Mouse (Mus musculus) limb, embryonic 11.5 days (tissue): ENCODE results near the gene Peli2. TPM values are rescaled to one million over a fixed set of nuclear protein-coding genes. Genes with fewer than 3 reads are reported as not detected.

ENCODE experiments used
- ATAC-seq: fragments of 200-750 bp; cut with Nextera tagmentation; 2 replicates; pipeline ENCODE4 v1.8.0; 2017; ENCODE audit warnings: low read depth; ENCODE audit not compliant: insufficient number of reproducible peaks, low FRiP score, low TSS enrichment
- DNase-seq: peaks from one replicate; pipeline ENCODE4 v3.0.0-alpha.2; 2015; ENCODE audit warnings: low spot score
- H3K27ac ChIP-seq: fragments of 300-500 bp; sonication (generic); replicated peaks from 2 replicates; pipeline ENCODE4 v1.5.1; 2014; ENCODE audit warnings: low read depth, mild to moderate bottlenecking, low read length
- H3K27me3 ChIP-seq: fragments of 300-500 bp; sonication (generic); 2 replicates; pipeline ENCODE4 v1.6.1; 2014; ENCODE audit warnings: mild to moderate bottlenecking, low read length, mixed read lengths; ENCODE audit not compliant: control insufficient read depth, insufficient read depth
- H3K36me3 ChIP-seq: fragments of 300-500 bp; sonication (generic); 2 replicates; pipeline ENCODE4 v1.6.1; 2014; ENCODE audit warnings: mild to moderate bottlenecking, low read length, moderate library complexity, mixed read lengths; ENCODE audit not compliant: control insufficient read depth, insufficient read depth
- H3K4me1 ChIP-seq: fragments of 300-500 bp; sonication (generic); 2 replicates; pipeline ENCODE4 v1.6.1; 2014; ENCODE audit warnings: low read length, mixed read lengths; ENCODE audit not compliant: control insufficient read depth, insufficient read depth
- H3K4me2 ChIP-seq: fragments of 300-500 bp; sonication (generic); 2 replicates; pipeline ENCODE4 v1.6.1; 2014; ENCODE audit warnings: low read depth, mild to moderate bottlenecking, moderate library complexity; ENCODE audit not compliant: severe bottlenecking
- H3K4me3 ChIP-seq: fragments of 300-500 bp; sonication (generic); 2 replicates; pipeline ENCODE4 v1.5.1; 2014; ENCODE audit warnings: low read depth, low read length
- H3K9ac ChIP-seq: fragments of 300-500 bp; sonication (generic); 2 replicates; pipeline ENCODE4 v1.6.1; 2014; ENCODE audit warnings: mild to moderate bottlenecking, low read length
- H3K9me3 ChIP-seq: fragments of 300-500 bp; sonication (generic); 2 replicates; pipeline ENCODE4 v1.6.1; 2016; ENCODE audit warnings: low read length; ENCODE audit not compliant: control insufficient read depth
- WGBS: fragments of 180-500 bp; shearing (Covaris S2); extraction: QIAGEN DNeasy Blood & Tissue Kit; methylation state at CpG from one replicate; pipeline ENCODE4 v1.1.7; 2014; 5-methylcytosine and 5-hydroxymethylcytosine counted together
- polyA plus RNA-seq: library from polyadenylated mRNA; unstranded; fragments of >200 nt; fragmentation: Nextera tagmentation; extraction: Ambion mirVana; gene quantifications from 2 replicates; pipeline ENCODE4 v1.2.1, GENCODE M21; 2014

Peli2 gene
- polyA plus RNA-seq, 1 experiment from 2014 or later: 8.9 TPM

DNA sequence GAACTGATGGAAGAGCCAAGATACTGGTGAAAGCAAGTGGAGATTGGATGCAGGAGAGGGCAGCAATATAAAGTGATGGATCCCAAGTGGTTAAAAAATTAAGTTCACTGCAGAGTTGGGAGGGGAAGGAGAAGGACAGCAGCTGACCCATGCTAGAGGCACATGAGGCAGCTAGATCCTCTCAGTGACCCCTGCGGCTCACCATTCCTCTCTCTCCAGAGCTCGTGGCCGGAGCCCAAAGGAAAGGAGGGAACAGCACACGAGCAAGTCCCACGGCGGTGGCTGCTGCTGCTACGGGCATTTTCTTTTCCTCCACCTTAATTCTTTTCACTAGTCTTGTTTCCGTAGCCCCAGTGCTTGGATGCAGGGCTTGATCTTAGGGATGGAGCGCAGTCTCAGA lies 89.5 kb downstream of the Peli2 start:
- Histone ChIP-seq H3K4me1 (peaks cover 2% of the 10 kb centered on the region; the same call in 1 of the 2 replicates), H3K27ac (no peak overlapping the region), H3K4me3 (no peak overlapping the region), H3K4me2 (no peak overlapping the region), H3K9me3 (no peaks in the 10 kb centered on the region), H3K36me3 (no peaks in the 10 kb centered on the region), H3K27me3 (no peaks in the 10 kb centered on the region), H3K9ac (no peak overlapping the region)
- no peak for DNase-seq
- 92% methylated on average over 9 of the region's 9 CpGs for WGBS
- ATAC-seq: no peak

DNA sequence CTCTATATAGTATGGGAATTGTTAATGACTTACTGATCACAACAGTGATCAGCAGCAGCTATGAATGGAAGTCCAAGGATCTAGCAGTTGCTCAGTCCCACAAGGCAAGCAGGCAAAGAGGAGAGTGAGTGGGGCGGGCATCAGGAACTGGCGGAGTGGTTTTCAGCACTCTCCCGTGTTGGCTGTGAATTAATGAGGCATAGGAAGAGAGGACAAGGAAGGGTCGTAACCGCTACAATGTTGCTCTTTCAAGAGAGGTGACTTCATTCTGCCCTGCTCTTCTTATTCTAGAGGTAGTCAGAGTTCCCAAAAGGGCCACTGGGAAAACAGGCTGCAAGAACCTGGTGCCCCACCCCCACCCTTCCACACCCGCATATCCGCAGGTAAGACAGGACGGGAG lies 90.9 kb downstream of the Peli2 start:
- 78% methylated on average over 8 of the region's 8 CpGs for WGBS

GRCm38 (mm10) chr14:48212839-48213238 lies 92.2 kb downstream of the Peli2 start:
- Histone ChIP-seq H3K36me3 (no peaks in the 10 kb centered on the region), H3K4me1 (no peaks in the 10 kb centered on the region), H3K4me2 (no peak overlapping the region), H3K9ac (no peak overlapping the region), H3K27ac (no peak overlapping the region), H3K4me3 (no peak overlapping the region), H3K27me3 (no peaks in the 10 kb centered on the region), H3K9me3 (no peaks in the 10 kb centered on the region)
- ATAC-seq (no peak), DNase-seq (no peak)
- 96% methylated on average over 11 of the region's 11 CpGs for WGBS

More for the DNA sequence above, 90.9 kb downstream of the Peli2 start:
- Histone ChIP-seq H3K36me3 (no peaks in the 10 kb centered on the region), H3K27ac (no peak overlapping the region), H3K4me2 (no peak overlapping the region), H3K4me1 (peaks cover 2% of the 10 kb centered on the region; the same call in 1 of the 2 replicates), H3K9ac (no peak overlapping the region), H3K4me3 (no peak overlapping the region), H3K27me3 (no peaks in the 10 kb centered on the region), H3K9me3 (no peaks in the 10 kb centered on the region)
- ATAC-seq (no peak), DNase-seq (no peak)

DNA sequence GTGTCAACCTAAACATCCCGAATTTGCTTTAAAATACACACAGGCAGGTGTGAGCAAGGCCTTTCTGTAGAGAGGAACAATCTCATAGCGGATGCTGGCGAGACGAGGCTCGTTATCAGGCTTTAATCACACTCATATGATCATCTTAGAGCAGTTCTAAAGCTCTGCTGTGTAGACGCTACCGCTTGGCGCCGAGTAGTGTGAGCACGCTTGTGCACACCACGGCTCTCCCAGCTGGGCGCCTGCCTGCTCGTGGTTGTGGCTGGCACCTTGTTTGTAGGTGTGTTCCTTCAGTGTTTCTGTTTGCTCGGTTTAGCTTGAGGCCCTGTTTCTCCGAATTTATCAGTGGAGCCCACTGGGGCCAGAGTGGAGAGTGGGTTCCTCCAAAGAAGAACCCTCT lies 93.0 kb downstream of the Peli2 start:
- no peak for DNase-seq
- no peak for ATAC-seq
- Histone ChIP-seq H3K4me2 (no peak overlapping the region), H3K4me1 (no peaks in the 10 kb centered on the region), H3K9ac (no peak overlapping the region), H3K9me3 (no peaks in the 10 kb centered on the region), H3K27me3 (no peaks in the 10 kb centered on the region), H3K4me3 (no peak overlapping the region), H3K36me3 (no peaks in the 10 kb centered on the region), H3K27ac (no peak overlapping the region)
- WGBS: 87% methylated on average over 15 of the region's 15 CpGs

- no peak for DNase-seq
Measured at GRCm38 (mm10) chr14:48222051-48222450, 101.4 kb downstream of the Peli2 start.

DNA sequence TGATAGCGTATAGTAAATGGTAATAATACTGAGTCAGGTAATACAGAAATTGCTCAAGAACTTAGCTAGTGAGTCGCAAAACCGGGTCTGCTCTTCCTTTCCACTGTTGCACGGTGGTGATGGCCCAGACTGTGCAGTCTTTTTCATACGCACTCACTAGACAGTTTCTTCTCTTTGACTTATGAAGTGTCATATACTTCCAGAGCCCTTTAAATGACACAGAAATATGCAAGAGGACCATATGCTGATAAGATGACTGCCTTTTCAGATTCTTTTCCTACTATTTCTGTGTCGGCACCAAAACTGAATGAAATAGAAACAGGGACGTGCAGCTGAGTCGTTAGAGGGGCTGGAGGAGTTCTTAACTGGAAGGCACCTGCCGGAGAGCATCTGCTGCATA lies 102.1 kb downstream of the Peli2 start:
- no peak overlapping the region for H3K4me2 ChIP-seq
- no peak overlapping the region for H3K9ac ChIP-seq
- no peaks in the 10 kb centered on the region for H3K27me3 ChIP-seq
- no peak overlapping the region for H3K4me3 ChIP-seq
- H3K4me1 ChIP-seq: no peaks in the 10 kb centered on the region
- no peak for ATAC-seq
- no peaks in the 10 kb centered on the region for H3K9me3 ChIP-seq
- no peak overlapping the region for H3K27ac ChIP-seq
- WGBS: 87% methylated on average over 9 of the region's 9 CpGs
- no peak for DNase-seq
- H3K36me3 ChIP-seq: no peaks in the 10 kb centered on the region

More at GRCm38 (mm10) chr14:48222051-48222450, 101.4 kb downstream of the Peli2 start:
- Histone ChIP-seq H3K4me1 (no peaks in the 10 kb centered on the region), H3K27me3 (no peaks in the 10 kb centered on the region), H3K9ac (no peak overlapping the region), H3K36me3 (no peaks in the 10 kb centered on the region), H3K4me3 (no peak overlapping the region), H3K9me3 (no peaks in the 10 kb centered on the region), H3K4me2 (no peak overlapping the region), H3K27ac (no peak overlapping the region)
- ATAC-seq: no peak
- WGBS: 86% methylated on average over 9 of the region's 9 CpGs

DNA sequence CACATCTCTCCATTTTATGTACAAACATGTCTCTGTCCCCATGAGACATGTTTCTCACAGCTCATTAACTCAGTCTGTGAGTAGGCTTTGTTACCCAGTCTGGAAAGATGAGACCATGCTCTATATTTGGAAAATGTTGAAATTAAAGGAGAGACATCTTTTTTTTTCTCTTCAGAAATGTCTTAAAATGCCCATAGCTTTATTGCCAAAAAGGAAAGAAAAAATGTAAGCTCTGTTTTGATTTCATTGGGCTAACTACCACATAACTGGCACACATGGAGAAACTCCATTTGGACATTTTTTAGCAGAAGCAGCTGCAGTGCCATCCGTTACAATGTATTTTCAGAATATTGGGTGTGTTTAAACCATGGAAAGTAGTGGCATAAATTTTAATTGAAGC lies 103.6 kb downstream of the Peli2 start:
- no peaks in the 10 kb centered on the region for H3K36me3 ChIP-seq
- no peak overlapping the region for H3K4me3 ChIP-seq
- ATAC-seq (no peak), DNase-seq (no peak)
- H3K4me2 ChIP-seq: no peak overlapping the region
- H3K4me1 ChIP-seq: no peaks in the 10 kb centered on the region
- H3K27me3 ChIP-seq: no peaks in the 10 kb centered on the region
- 88% methylated on average over 1 of the region's 1 CpGs for WGBS
- H3K27ac ChIP-seq: no peak overlapping the region
- no peak overlapping the region for H3K9ac ChIP-seq
- no peaks in the 10 kb centered on the region for H3K9me3 ChIP-seq

DNA sequence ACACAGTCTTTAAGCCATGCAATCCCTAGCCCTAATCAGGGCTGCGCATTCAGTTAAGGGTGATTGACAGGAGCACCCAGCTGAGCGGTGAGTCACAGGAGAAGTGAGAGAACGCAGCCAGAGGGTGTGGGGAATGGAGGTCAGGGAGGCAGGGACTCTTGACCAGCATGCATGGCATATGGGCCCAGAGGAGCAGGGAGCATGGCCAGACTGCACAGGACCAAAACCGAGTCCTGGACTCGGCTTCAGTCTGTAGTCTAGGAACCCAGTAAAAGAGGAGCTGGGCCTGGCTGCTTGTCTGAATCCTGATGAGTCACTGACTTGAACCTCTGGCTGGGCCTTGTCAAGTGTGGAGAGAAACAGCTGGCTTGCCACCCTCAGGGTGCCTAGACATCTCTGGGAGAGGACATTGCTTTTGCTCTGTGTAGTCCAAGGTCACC lies 104.3 kb downstream of the Peli2 start:
- Histone ChIP-seq H3K4me1 (no peaks in the 10 kb centered on the region), H3K27me3 (no peaks in the 10 kb centered on the region), H3K27ac (no peak overlapping the region), H3K4me2 (no peak overlapping the region), H3K9me3 (no peaks in the 10 kb centered on the region), H3K4me3 (no peak overlapping the region), H3K9ac (no peak overlapping the region), H3K36me3 (no peaks in the 10 kb centered on the region)
- ATAC-seq (no peak), DNase-seq (no peak)
- WGBS: 54% methylated on average over 5 of the region's 5 CpGs

GRCm38 (mm10) chr14:48225810-48226446 lies 105.3 kb downstream of the Peli2 start:
- Histone ChIP-seq H3K36me3 (no peaks in the 10 kb centered on the region), H3K27me3 (no peaks in the 10 kb centered on the region), H3K4me3 (no peak overlapping the region), H3K4me1 (no peaks in the 10 kb centered on the region), H3K27ac (no peak overlapping the region), H3K9ac (no peak overlapping the region), H3K9me3 (no peaks in the 10 kb centered on the region), H3K4me2 (no peak overlapping the region)
- WGBS: 64% methylated on average over 7 of the region's 7 CpGs
- DNase-seq (no peak), ATAC-seq (no peak)
